Mouse (Mus musculus) kidney, embryonic 16.5 days (tissue): Measurements from ENCODE around the gene Slc16a11. TPM values are rescaled to one million over a fixed set of nuclear protein-coding genes. Genes with fewer than 3 reads are reported as not detected.
"Not testable (repeated sequence)": the region's sequence is repeated elsewhere in the genome, so short reads cannot be mapped to it uniquely, and the experiment has no call there.

ENCODE experiments used
- ATAC-seq: fragments of 200-750 bp; cut with Nextera tagmentation; 2 replicates; pipeline ENCODE4 v1.8.0; 2017; ENCODE audit warnings: moderate TSS enrichment; ENCODE audit not compliant: low FRiP score, low TSS enrichment
- H3K27ac ChIP-seq: fragments of 300-500 bp; sonication (generic); 2 replicates; pipeline ENCODE4 v1.5.1; 2014; ENCODE audit warnings: low read length
- H3K27me3 ChIP-seq: fragments of 300-500 bp; sonication (generic); 2 replicates; pipeline ENCODE4 v1.6.1; 2014; ENCODE audit warnings: low read length, control low read depth, mixed read lengths; ENCODE audit not compliant: insufficient read depth
- H3K36me3 ChIP-seq: fragments of 300-500 bp; sonication (generic); 2 replicates; pipeline ENCODE4 v1.6.1; 2014; ENCODE audit warnings: low read length, control low read depth, mixed read lengths; ENCODE audit not compliant: insufficient read depth
- H3K4me1 ChIP-seq: fragments of 300-500 bp; sonication (generic); 2 replicates; pipeline ENCODE4 v1.6.1; 2014; ENCODE audit warnings: low read length, control low read depth, mixed read lengths; ENCODE audit not compliant: insufficient read depth
- H3K4me2 ChIP-seq: fragments of 300-500 bp; sonication (generic); replicated peaks from 2 replicates; pipeline ENCODE4 v1.6.1; 2014; ENCODE audit warnings: low read depth, low read length
- H3K4me3 ChIP-seq: fragments of 300-500 bp; sonication (generic); 2 replicates; pipeline ENCODE4 v1.5.1; 2014; ENCODE audit warnings: mild to moderate bottlenecking, low read length
- H3K9ac ChIP-seq: fragments of 300-500 bp; sonication (generic); replicated peaks from 2 replicates; pipeline ENCODE4 v1.6.1; 2014; ENCODE audit warnings: low read length
- H3K9me3 ChIP-seq: fragments of 300-500 bp; sonication (generic); 2 replicates; pipeline ENCODE4 v1.6.1; 2016; ENCODE audit warnings: low read length, control low read depth
- WGBS: fragments of 180-500 bp; shearing (Covaris S2); extraction: QIAGEN DNeasy Blood & Tissue Kit; methylation state at CpG from one replicate; pipeline ENCODE4 v1.1.7; 2014; 5-methylcytosine and 5-hydroxymethylcytosine counted together
- polyA plus RNA-seq: library from polyadenylated mRNA; unstranded; fragments of >200 nt; fragmentation: Nextera tagmentation; extraction: Ambion mirVana; gene quantifications from 2 replicates; pipeline ENCODE4 v1.2.1, GENCODE M21; 2015

Slc16a11 gene
- polyA plus RNA-seq = 5.2 and 5.5 TPM in 2 replicates

- Histone ChIP-seq H3K27me3 (peaks cover 41% of the 10 kb centered on the region), H3K9me3 (no peaks in the 10 kb centered on the region), H3K4me2 (peak within 1 kb of the TSS; percentile 63), H3K9ac (peak within 1 kb of the TSS; percentile 56; the same call in 1 of the 2 replicates), H3K4me1 (peaks cover 20% of the 10 kb centered on the region), H3K36me3 (no peaks in the 10 kb centered on the region), H3K4me3 (no peak within 1 kb of the TSS; the same call in 1 of the 2 replicates), H3K27ac (peak within 1 kb of the TSS; percentile 36; the same call in 1 of the 2 replicates)
- 56% methylated on average over 6 of the region's 6 CpGs for WGBS
- no peak for ATAC-seq
Observed at GRCm38 (mm10) chr11:70212423-70212822, at the start of gene Slc16a11. Gene Slc16a11, plus strand, starts transcription at chr11:70212752.

- Histone ChIP-seq H3K9ac (no peak overlapping the region), H3K9me3 (no peaks in the 10 kb centered on the region), H3K36me3 (no peaks in the 10 kb centered on the region), H3K27me3 (no peaks in the 10 kb centered on the region), H3K4me2 (no peak overlapping the region), H3K4me3 (no peak overlapping the region), H3K27ac (no peak overlapping the region), H3K4me1 (peaks cover 10% of the 10 kb centered on the region; the same call in 1 of the 2 replicates)
- ATAC-seq = no peak
- 76% methylated on average over 16 of the region's 16 CpGs for WGBS
Observed at GRCm38 (mm10) chr11:70165972-70166921, 46.3 kb upstream of the Slc16a11 start.

- Histone ChIP-seq H3K9ac (no peak overlapping the region), H3K4me2 (no peak overlapping the region; the same call in 1 of the 2 replicates), H3K27ac (no peak overlapping the region), H3K9me3 (no peaks in the 10 kb centered on the region), H3K4me1 (peaks cover 10% of the 10 kb centered on the region; the same call in 1 of the 2 replicates), H3K27me3 (no peaks in the 10 kb centered on the region), H3K4me3 (no peak overlapping the region), H3K36me3 (no peaks in the 10 kb centered on the region)
- WGBS = 23% methylated on average over 7 of the region's 7 CpGs
- peak; percentile 67; the same call in 1 of the 2 replicates for ATAC-seq
Observed at GRCm38 (mm10) chr11:70168136-70168535, 44.4 kb upstream of the Slc16a11 start.

GRCm38 (mm10) chr11:70169471-70169870 lies 43.1 kb upstream of the Slc16a11 start:
- ATAC-seq, H3K4me3 ChIP-seq, H3K36me3 ChIP-seq, H3K27me3 ChIP-seq, H3K9ac ChIP-seq, H3K9me3 ChIP-seq, H3K4me2 ChIP-seq, H3K27ac ChIP-seq: not testable (repeated sequence)
- peaks cover 10% of the 10 kb centered on the region; the same call in 1 of the 2 replicates for H3K4me1 ChIP-seq
- WGBS = 91% methylated on average over 7 of the region's 7 CpGs

- no peaks in the 10 kb centered on the region for H3K36me3 ChIP-seq
- no peak overlapping the region for H3K4me2 ChIP-seq
- no peak for ATAC-seq
- 77% methylated on average over 7 of the region's 7 CpGs for WGBS
- H3K27ac ChIP-seq = no peak overlapping the region
- H3K27me3 ChIP-seq = no peaks in the 10 kb centered on the region
- H3K4me3 ChIP-seq = no peak overlapping the region
- no peaks in the 10 kb centered on the region for H3K9me3 ChIP-seq
- peaks cover 10% of the 10 kb centered on the region; the same call in 1 of the 2 replicates for H3K4me1 ChIP-seq
- H3K9ac ChIP-seq = no peak overlapping the region
Observed at GRCm38 (mm10) chr11:70170291-70170690, 42.3 kb upstream of the Slc16a11 start.

GRCm38 (mm10) chr11:70171181-70171580 lies 41.4 kb upstream of the Slc16a11 start:
- no peak for ATAC-seq
- WGBS = 76% methylated on average over 7 of the region's 7 CpGs
- H3K27me3 ChIP-seq = no peaks in the 10 kb centered on the region

GRCm38 (mm10) chr11:70171847-70172246 lies 40.7 kb upstream of the Slc16a11 start:
- no peaks in the 10 kb centered on the region for H3K36me3 ChIP-seq
- 54% methylated on average over 3 of the region's 3 CpGs for WGBS
- no peaks in the 10 kb centered on the region for H3K27me3 ChIP-seq
- H3K4me3 ChIP-seq = no peak overlapping the region
- peaks cover 10% of the 10 kb centered on the region; the same call in 1 of the 2 replicates for H3K4me1 ChIP-seq
- H3K9ac ChIP-seq = no peak overlapping the region
- H3K27ac ChIP-seq = no peak overlapping the region
- no peak overlapping the region for H3K4me2 ChIP-seq
- no peak for ATAC-seq
- H3K9me3 ChIP-seq = no peaks in the 10 kb centered on the region

More at GRCm38 (mm10) chr11:70171181-70171580, 41.4 kb upstream of the Slc16a11 start:
- Histone ChIP-seq H3K27ac (no peak overlapping the region), H3K4me1 (peaks cover 10% of the 10 kb centered on the region; the same call in 1 of the 2 replicates), H3K4me3 (no peak overlapping the region), H3K9ac (no peak overlapping the region), H3K36me3 (no peaks in the 10 kb centered on the region), H3K4me2 (no peak overlapping the region), H3K9me3 (no peaks in the 10 kb centered on the region)

- no peak overlapping the region for H3K4me2 ChIP-seq
- ATAC-seq = no peak
- WGBS = 55% methylated on average over 5 of the region's 5 CpGs
Observed at GRCm38 (mm10) chr11:70172298-70172697, 40.3 kb upstream of the Slc16a11 start.

GRCm38 (mm10) chr11:70174491-70174890 lies 38.1 kb upstream of the Slc16a11 start:
- no peaks in the 10 kb centered on the region for H3K27me3 ChIP-seq
- 72% methylated on average over 4 of the region's 4 CpGs for WGBS
- H3K9me3 ChIP-seq = peaks cover 4% of the 10 kb centered on the region; the same call in 1 of the 2 replicates
- H3K27ac ChIP-seq = no peak overlapping the region
- no peaks in the 10 kb centered on the region for H3K4me1 ChIP-seq
- ATAC-seq = no peak
- no peak overlapping the region for H3K4me2 ChIP-seq
- H3K36me3 ChIP-seq = no peaks in the 10 kb centered on the region
- no peak overlapping the region for H3K9ac ChIP-seq
- H3K4me3 ChIP-seq = no peak overlapping the region

More at GRCm38 (mm10) chr11:70172298-70172697, 40.3 kb upstream of the Slc16a11 start:
- no peaks in the 10 kb centered on the region for H3K36me3 ChIP-seq
- no peaks in the 10 kb centered on the region for H3K27me3 ChIP-seq
- H3K4me3 ChIP-seq = no peak overlapping the region
- H3K4me1 ChIP-seq = peaks cover 10% of the 10 kb centered on the region; the same call in 1 of the 2 replicates
- no peaks in the 10 kb centered on the region for H3K9me3 ChIP-seq
- H3K9ac ChIP-seq = no peak overlapping the region
- H3K27ac ChIP-seq = no peak overlapping the region
